Mouse (Mus musculus): Measurements from ENCODE around the gene Wt1. TPM values are rescaled to one million over a fixed set of nuclear protein-coding genes. Genes with fewer than 3 reads are reported as not detected.

The Wt1 gene
- polyA plus RNA-seq, 1 experiment from 2014 or later: 8.9 TPM

DNA sequence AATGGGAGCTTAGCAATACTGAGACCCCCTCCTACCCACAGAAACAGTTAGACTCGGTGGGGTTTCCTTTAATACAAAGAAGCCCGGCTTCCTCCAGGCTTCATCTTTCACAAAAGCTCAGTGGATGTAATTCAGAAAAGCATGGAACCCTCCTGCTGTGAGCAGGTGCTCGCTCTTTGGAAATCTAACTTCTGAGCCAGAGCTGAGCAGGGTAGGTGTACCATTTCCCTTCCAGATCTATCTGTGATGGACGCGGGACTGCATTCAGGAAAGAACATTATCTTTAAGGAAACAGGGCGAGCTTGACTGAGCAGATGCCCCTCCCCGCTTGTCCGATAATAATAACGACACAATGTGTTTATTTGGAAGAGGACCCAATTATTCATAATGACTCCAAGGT lies 12.3 kb upstream of the Wt1 start:
- TF ChIP-seq CTCF (IDR thresholded peaks at IDR 0.05; ENCODE audit: low read depth): no peak
- WGBS: 35% methylated on average over 9 of the region's 9 CpGs
- H3K4me2 ChIP-seq: no peak overlapping the region
- peaks cover 38% of the 10 kb centered on the region for H3K27me3 ChIP-seq (ENCODE audit: insufficient read depth, low read length)
- H3K36me3 ChIP-seq (ENCODE audit: insufficient read depth): no peaks in the 10 kb centered on the region
- no peak overlapping the region for H3K27ac ChIP-seq (ENCODE audit: low read depth)
- ATAC-seq (ENCODE audit: insufficient read depth) (no peak), DNase-seq (no peak)
- no peaks in the 10 kb centered on the region for H3K4me1 ChIP-seq (ENCODE audit: insufficient read depth)
- H3K4me3 ChIP-seq (ENCODE audit: low read depth, low read length): no peak overlapping the region
- no peak overlapping the region for H3K9ac ChIP-seq
- H3K9me3 ChIP-seq (ENCODE audit: low read depth, low read length): no peaks in the 10 kb centered on the region

GRCm38 (mm10) chr2:105117669-105118068 lies 8.7 kb upstream of the Wt1 start:
- H3K27me3 ChIP-seq (ENCODE audit: insufficient read depth, low read length): peaks cover 64% of the 10 kb centered on the region
- no peaks in the 10 kb centered on the region for H3K36me3 ChIP-seq (ENCODE audit: insufficient read depth)
- ATAC-seq (ENCODE audit: insufficient read depth) (no peak), DNase-seq (no peak)
- TF ChIP-seq CTCF (IDR thresholded peaks at IDR 0.05; ENCODE audit: low read depth): no peak
- no peak overlapping the region for H3K4me3 ChIP-seq (ENCODE audit: low read depth, low read length)
- no peaks in the 10 kb centered on the region for H3K9me3 ChIP-seq (ENCODE audit: low read depth, low read length)
- H3K4me1 ChIP-seq (ENCODE audit: insufficient read depth): no peaks in the 10 kb centered on the region; the same call in 1 of the 2 replicates
- no peak overlapping the region for H3K9ac ChIP-seq
- 40% methylated on average over 8 of the region's 8 CpGs for WGBS
- no peak overlapping the region for H3K27ac ChIP-seq (ENCODE audit: low read depth)
- H3K4me2 ChIP-seq: no peak overlapping the region

GRCm38 (mm10) chr2:105122216-105122615 lies 4.1 kb upstream of the Wt1 start:
- Histone ChIP-seq H3K9ac (no peak overlapping the region), H3K27ac (ENCODE audit: low read depth) (no peak overlapping the region), H3K27me3 (ENCODE audit: insufficient read depth, low read length) (peaks cover 93% of the 10 kb centered on the region), H3K4me3 (ENCODE audit: low read depth, low read length) (no peak overlapping the region), H3K4me2 (no peak overlapping the region), H3K4me1 (ENCODE audit: insufficient read depth) (no peaks in the 10 kb centered on the region; the same call in 1 of the 2 replicates), H3K9me3 (ENCODE audit: low read depth, low read length) (no peaks in the 10 kb centered on the region), H3K36me3 (ENCODE audit: insufficient read depth) (no peaks in the 10 kb centered on the region)
- TF ChIP-seq CTCF (IDR thresholded peaks at IDR 0.05; ENCODE audit: low read depth): no peak
- DNase-seq (peak; percentile 24), ATAC-seq (ENCODE audit: insufficient read depth) (no peak)
- 4% methylated on average over 8 of the region's 8 CpGs for WGBS

DNA sequence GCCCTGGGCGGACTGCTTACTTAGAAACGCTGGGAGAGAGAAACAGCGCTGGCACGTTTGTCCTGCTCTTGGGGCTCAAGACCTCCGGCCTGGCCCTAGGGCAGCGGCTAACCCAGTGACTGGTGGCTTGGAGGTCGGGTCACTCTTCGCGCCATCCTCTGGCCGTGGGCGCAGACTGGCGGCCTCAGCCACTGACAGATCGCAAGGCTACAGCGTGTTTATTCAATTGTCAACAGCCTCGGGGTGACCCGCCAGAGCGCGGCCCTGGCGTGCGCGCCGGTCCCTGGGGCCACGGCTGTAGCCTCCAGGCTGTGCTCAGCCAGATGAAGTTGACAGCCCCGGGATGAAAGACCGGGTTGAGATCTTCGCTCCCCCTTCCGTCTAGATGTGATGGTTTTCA lies 3.4 kb upstream of the Wt1 start:
- no peak for TF ChIP-seq CTCF (IDR thresholded peaks at IDR 0.05; ENCODE audit: low read depth)
- ATAC-seq (ENCODE audit: insufficient read depth) (no peak), DNase-seq (peak; percentile 44)
- Histone ChIP-seq H3K27ac (ENCODE audit: low read depth) (no peak overlapping the region), H3K4me1 (ENCODE audit: insufficient read depth) (no peaks in the 10 kb centered on the region; the same call in 1 of the 2 replicates), H3K27me3 (ENCODE audit: insufficient read depth, low read length) (peaks cover 96% of the 10 kb centered on the region), H3K4me2 (peak overlapping the region; percentile 50), H3K4me3 (ENCODE audit: low read depth, low read length) (peak overlapping the region; percentile 20), H3K36me3 (ENCODE audit: insufficient read depth) (no peaks in the 10 kb centered on the region), H3K9ac (no peak overlapping the region), H3K9me3 (ENCODE audit: low read depth, low read length) (no peaks in the 10 kb centered on the region)
- under 1% methylated on average over 27 of the region's 27 CpGs for WGBS

GRCm38 (mm10) chr2:105123431-105123830 lies 2.9 kb upstream of the Wt1 start:
- H3K36me3 ChIP-seq (ENCODE audit: insufficient read depth): no peaks in the 10 kb centered on the region
- H3K27me3 ChIP-seq (ENCODE audit: insufficient read depth, low read length): peaks cover 96% of the 10 kb centered on the region
- no peak for ATAC-seq (ENCODE audit: insufficient read depth)
- TF ChIP-seq CTCF (IDR thresholded peaks at IDR 0.05; ENCODE audit: low read depth): no peak
- no peak overlapping the region for H3K4me2 ChIP-seq
- no peaks in the 10 kb centered on the region for H3K9me3 ChIP-seq (ENCODE audit: low read depth, low read length)
- no peak overlapping the region for H3K9ac ChIP-seq
- no peak overlapping the region for H3K27ac ChIP-seq (ENCODE audit: low read depth)
- H3K4me1 ChIP-seq (ENCODE audit: insufficient read depth): no peaks in the 10 kb centered on the region; the same call in 1 of the 2 replicates
- WGBS: 4% methylated on average over 8 of the region's 8 CpGs
- no peak overlapping the region for H3K4me3 ChIP-seq (ENCODE audit: low read depth, low read length)
- DNase-seq: no peak

- Histone ChIP-seq H3K4me1 (ENCODE audit: insufficient read depth) (no peaks in the 10 kb centered on the region; the same call in 1 of the 2 replicates), H3K36me3 (ENCODE audit: insufficient read depth) (no peaks in the 10 kb centered on the region), H3K4me2 (no peak overlapping the region), H3K4me3 (ENCODE audit: low read depth, low read length) (no peak overlapping the region), H3K27me3 (ENCODE audit: insufficient read depth, low read length) (peaks cover 97% of the 10 kb centered on the region), H3K27ac (ENCODE audit: low read depth) (no peak overlapping the region), H3K9me3 (ENCODE audit: low read depth, low read length) (no peaks in the 10 kb centered on the region), H3K9ac (no peak overlapping the region)
- ATAC-seq (ENCODE audit: insufficient read depth) (no peak), DNase-seq (no peak)
- no peak for TF ChIP-seq CTCF (IDR thresholded peaks at IDR 0.05; ENCODE audit: low read depth)
- WGBS: 3% methylated on average over 9 of the region's 9 CpGs
These were observed 2.4 kb upstream of the Wt1 start for GRCm38 (mm10) chr2:105123881-105124280.

GRCm38 (mm10) chr2:105124391-105124790 lies 1.9 kb upstream of the Wt1 start:
- Histone ChIP-seq H3K9ac (no peak overlapping the region), H3K36me3 (ENCODE audit: insufficient read depth) (no peaks in the 10 kb centered on the region), H3K4me1 (ENCODE audit: insufficient read depth) (no peaks in the 10 kb centered on the region; the same call in 1 of the 2 replicates), H3K4me2 (no peak overlapping the region), H3K27me3 (ENCODE audit: insufficient read depth, low read length) (peaks cover 97% of the 10 kb centered on the region), H3K9me3 (ENCODE audit: low read depth, low read length) (no peaks in the 10 kb centered on the region), H3K4me3 (ENCODE audit: low read depth, low read length) (no peak overlapping the region), H3K27ac (ENCODE audit: low read depth) (no peak overlapping the region)
- DNase-seq (no peak), ATAC-seq (ENCODE audit: insufficient read depth) (no peak)
- no peak for TF ChIP-seq CTCF (IDR thresholded peaks at IDR 0.05; ENCODE audit: low read depth)
- WGBS: 4% methylated on average over 7 of the region's 7 CpGs

DNA sequence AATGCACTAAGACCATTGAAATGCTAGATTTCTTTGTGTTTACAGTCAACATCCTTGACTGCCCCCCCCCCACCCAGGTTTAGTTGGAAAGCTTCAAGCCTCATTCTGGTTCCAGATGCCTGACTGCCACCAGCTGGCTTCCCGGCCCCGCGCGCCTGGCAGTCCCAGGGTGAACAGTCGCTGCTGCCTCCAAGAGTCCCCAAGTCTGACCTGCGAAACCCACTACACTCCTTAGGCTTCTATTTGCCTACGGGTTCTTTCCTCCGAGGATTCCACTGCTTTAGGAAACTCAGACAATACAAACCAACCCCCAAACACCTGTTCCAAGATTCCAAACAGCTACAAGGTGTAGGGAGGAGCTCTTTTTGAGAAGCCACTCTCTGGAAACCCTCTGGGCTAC lies 1.1 kb upstream of the Wt1 start:
- TF ChIP-seq CTCF (IDR thresholded peaks at IDR 0.05; ENCODE audit: low read depth): no peak
- Histone ChIP-seq H3K27me3 (ENCODE audit: insufficient read depth, low read length) (peaks cover 97% of the 10 kb centered on the region), H3K27ac (ENCODE audit: low read depth) (no peak overlapping the region), H3K4me1 (ENCODE audit: insufficient read depth) (no peaks in the 10 kb centered on the region; the same call in 1 of the 2 replicates), H3K4me2 (peak overlapping the region; percentile 29; the same call in 1 of the 2 replicates), H3K36me3 (ENCODE audit: insufficient read depth) (no peaks in the 10 kb centered on the region), H3K4me3 (ENCODE audit: low read depth, low read length) (peak overlapping the region; percentile 34; the same call in 1 of the 2 replicates), H3K9ac (no peak overlapping the region), H3K9me3 (ENCODE audit: low read depth, low read length) (no peaks in the 10 kb centered on the region)
- no peak for DNase-seq
- ATAC-seq (ENCODE audit: insufficient read depth): no peak
- 2% methylated on average over 8 of the region's 8 CpGs for WGBS
